Mouse (Mus musculus): Measurements from ENCODE around the gene Gstm7. TPM values are rescaled to one million over a fixed set of nuclear protein-coding genes. Genes with fewer than 3 reads are reported as not detected.
"Not testable (repeated sequence)": the region's sequence is repeated elsewhere in the genome, so short reads cannot be mapped to it uniquely, and the experiment has no call there.

The Gstm7 gene
- polyA plus RNA-seq (2015; fragmentation: Nextera tagmentation; extraction: Ambion mirVana): 28.8 and 38.6 TPM in 2 replicates

DNA sequence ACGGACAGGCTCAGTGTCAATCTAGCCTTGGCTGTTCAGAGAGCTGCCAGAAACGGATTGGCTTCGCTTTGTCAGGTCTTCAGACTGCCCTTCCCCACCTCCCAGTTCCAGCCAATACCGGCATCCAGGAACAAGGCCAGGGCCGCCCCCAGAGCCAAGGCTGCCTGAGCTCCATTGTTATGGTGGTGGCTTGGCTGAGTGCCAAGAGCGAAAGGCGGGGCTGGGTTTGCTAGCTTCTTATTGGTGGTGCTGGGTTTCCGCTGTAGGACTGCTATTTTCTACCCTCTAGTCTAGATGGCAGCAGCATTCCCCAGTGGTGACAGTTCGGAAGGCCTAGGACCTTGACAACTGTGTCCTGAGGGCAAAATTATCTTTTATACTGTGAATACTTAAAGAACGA, at the start of gene Gstm7:
TSS of gene Gstm7 (minus strand) at position 148 of the 400 bp plus-strand sequence.
- Histone ChIP-seq H3K4me2 (peak within 1 kb of the TSS; percentile 53), H3K4me3 (replicated peaks) (peak within 1 kb of the TSS; percentile 35), H3K36me3 (replicated peaks) (no peaks in the 10 kb centered on the region), H3K9me3 (replicated peaks) (no peaks in the 10 kb centered on the region), H3K9ac (no peak within 1 kb of the TSS), H3K4me1 (replicated peaks) (peaks cover 9% of the 10 kb centered on the region; the same call in 1 of the 2 replicates), H3K27me3 (no peaks in the 10 kb centered on the region), H3K27ac (replicated peaks) (peak within 1 kb of the TSS; percentile 55)
- 8% methylated on average over 10 of the region's 10 CpGs for WGBS (ENCODE audit: insufficient replicate concordance)
- ATAC-seq (ENCODE audit: insufficient read depth): peak; percentile 89

DNA sequence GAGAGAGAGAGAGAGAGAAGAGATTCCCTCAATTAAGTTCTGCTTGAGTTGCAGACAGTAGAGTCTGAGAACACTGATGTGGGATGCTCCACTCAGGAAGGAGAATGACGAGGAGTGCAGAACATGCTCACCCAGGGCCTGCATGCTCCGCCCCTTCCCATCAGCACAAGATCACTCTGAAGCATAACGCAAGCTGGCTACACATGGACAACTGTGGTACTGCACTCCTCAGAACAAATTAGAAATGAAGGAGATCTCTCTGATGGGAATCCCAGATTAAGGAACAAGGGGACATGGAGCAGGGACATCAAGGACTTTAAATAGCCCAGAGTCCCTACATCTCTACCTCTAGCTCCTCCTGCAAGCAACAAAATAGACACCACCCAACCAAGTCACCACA, 49.6 kb upstream of the Gstm7 start:
- Histone ChIP-seq H3K27ac (replicated peaks) (no peak overlapping the region), H3K4me2 (no peak overlapping the region), H3K27me3 (no peaks in the 10 kb centered on the region), H3K9me3 (replicated peaks) (no peaks in the 10 kb centered on the region), H3K4me1 (replicated peaks) (peaks cover 5% of the 10 kb centered on the region), H3K4me3 (replicated peaks) (no peak overlapping the region), H3K36me3 (replicated peaks) (no peaks in the 10 kb centered on the region), H3K9ac (no peak overlapping the region)
- ATAC-seq (ENCODE audit: insufficient read depth): no peak; the same call in 1 of the 2 replicates
- WGBS (ENCODE audit: insufficient replicate concordance): 53% methylated on average over 3 of the region's 3 CpGs

DNA sequence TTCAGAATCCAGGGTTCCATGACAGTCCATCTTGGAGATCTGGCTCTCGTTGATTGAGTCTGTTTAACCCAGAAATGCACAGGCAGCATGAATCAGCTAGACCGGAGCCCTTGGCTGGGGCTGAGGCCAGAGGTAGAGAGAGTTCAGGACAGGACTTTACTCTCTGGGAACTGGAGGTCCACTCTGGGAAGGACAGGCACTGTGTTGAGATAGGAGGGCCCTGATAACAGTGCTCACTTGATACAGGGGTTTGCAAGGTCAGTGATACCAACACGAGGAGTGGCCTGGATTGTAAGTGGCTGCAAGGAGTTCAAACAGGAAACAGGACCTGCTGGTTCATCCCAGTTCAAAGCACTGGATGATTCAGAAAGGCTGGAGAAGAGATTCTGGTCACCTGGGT, 46.1 kb upstream of the Gstm7 start:
- Histone ChIP-seq H3K9ac (no peak overlapping the region), H3K4me2 (no peak overlapping the region), H3K9me3 (replicated peaks) (no peaks in the 10 kb centered on the region), H3K27me3 (no peaks in the 10 kb centered on the region), H3K27ac (replicated peaks) (no peak overlapping the region), H3K36me3 (replicated peaks) (no peaks in the 10 kb centered on the region), H3K4me3 (replicated peaks) (no peak overlapping the region), H3K4me1 (replicated peaks) (peaks cover 8% of the 10 kb centered on the region)
- WGBS (ENCODE audit: insufficient replicate concordance): 41% methylated on average over 3 of the region's 3 CpGs
- ATAC-seq (ENCODE audit: insufficient read depth): peak; percentile 25; the same call in 1 of the 2 replicates

DNA sequence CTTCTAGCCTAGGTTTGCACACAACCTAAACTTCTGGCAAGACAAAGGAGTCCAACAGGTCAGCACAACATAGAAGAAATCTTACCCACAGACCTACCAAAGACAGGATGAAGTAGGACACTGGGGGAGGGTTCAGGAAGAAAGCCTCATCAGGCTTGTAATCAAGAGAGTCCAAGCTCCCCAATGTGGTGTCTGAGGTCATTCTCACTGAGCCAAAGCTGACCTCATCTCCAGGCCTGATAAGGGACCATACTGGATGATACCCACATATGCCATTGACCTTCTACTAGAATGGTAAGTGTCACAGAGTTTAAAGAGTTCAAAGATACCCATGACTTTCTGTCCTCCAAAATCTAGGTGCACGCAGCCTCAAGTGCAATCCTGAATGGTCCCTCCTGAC, 42.6 kb upstream of the Gstm7 start:
- no peaks in the 10 kb centered on the region for H3K27me3 ChIP-seq
- no peaks in the 10 kb centered on the region for H3K36me3 ChIP-seq (replicated peaks)
- H3K4me2 ChIP-seq: no peak overlapping the region
- H3K4me3 ChIP-seq (replicated peaks): no peak overlapping the region
- no peak overlapping the region for H3K9ac ChIP-seq
- no peak for ATAC-seq (ENCODE audit: insufficient read depth)
- no peaks in the 10 kb centered on the region for H3K9me3 ChIP-seq (replicated peaks)
- H3K4me1 ChIP-seq (replicated peaks): peaks cover 5% of the 10 kb centered on the region; the same call in 1 of the 2 replicates
- H3K27ac ChIP-seq (replicated peaks): no peak overlapping the region
- WGBS (ENCODE audit: insufficient replicate concordance): 77% methylated on average over 1 of the region's 1 CpGs

DNA sequence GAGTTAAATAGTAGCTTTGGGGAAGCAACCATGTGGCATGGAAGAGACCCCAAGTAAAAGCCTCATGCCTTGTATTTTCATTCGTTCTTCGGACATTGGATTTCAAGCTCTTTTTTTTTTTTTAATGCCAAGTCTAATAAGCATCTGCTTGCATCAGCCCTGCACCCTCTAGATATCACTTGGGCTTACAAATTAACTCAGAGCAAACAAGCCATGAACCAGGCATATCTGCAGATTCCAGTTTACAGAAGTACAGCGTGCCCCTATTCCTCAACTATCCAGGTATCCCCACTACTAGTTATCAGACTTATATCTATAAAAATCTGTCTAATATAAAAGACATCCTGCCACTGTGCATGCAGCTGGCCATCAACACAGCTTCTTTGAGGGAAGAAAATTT, 40.5 kb upstream of the Gstm7 start:
- no peak overlapping the region for H3K27ac ChIP-seq (replicated peaks)
- H3K4me2 ChIP-seq: no peak overlapping the region
- H3K4me3 ChIP-seq (replicated peaks): no peak overlapping the region
- WGBS (ENCODE audit: insufficient replicate concordance): 54% methylated on average over 3 of the region's 3 CpGs
- peaks cover 11% of the 10 kb centered on the region; the same call in 1 of the 2 replicates for H3K4me1 ChIP-seq (replicated peaks)
- ATAC-seq (ENCODE audit: insufficient read depth): no peak
- H3K9ac ChIP-seq: no peak overlapping the region
- H3K27me3 ChIP-seq: no peaks in the 10 kb centered on the region
- H3K9me3 ChIP-seq (replicated peaks): no peaks in the 10 kb centered on the region
- no peaks in the 10 kb centered on the region for H3K36me3 ChIP-seq (replicated peaks)

DNA sequence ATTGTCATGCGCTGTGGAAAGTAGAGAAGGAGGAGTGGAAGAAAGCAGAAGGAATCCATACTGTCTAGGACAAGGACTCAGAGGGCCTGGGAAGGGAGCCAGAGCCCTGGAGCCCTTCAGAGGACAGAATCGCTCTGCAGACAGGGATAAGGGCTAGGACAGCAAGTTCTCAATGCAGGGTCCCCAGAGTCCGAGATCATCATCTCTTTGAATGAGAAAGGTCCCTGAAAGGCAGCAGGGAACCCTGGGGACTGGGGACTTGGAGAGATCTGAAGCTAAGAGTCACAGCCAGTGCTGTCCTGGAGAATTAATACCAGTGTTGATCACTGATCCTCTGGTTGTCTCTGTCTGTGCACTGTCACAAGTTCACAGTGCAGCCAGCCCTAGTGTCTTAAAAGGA, 39.5 kb upstream of the Gstm7 start:
- WGBS (ENCODE audit: insufficient replicate concordance): 41% methylated on average over 3 of the region's 3 CpGs
- H3K27ac ChIP-seq (replicated peaks); ATAC-seq (ENCODE audit: insufficient read depth); H3K9ac ChIP-seq; H3K27me3 ChIP-seq; H3K4me3 ChIP-seq (replicated peaks); H3K9me3 ChIP-seq (replicated peaks); H3K4me2 ChIP-seq; H3K36me3 ChIP-seq (replicated peaks): not testable (repeated sequence)
- H3K4me1 ChIP-seq (replicated peaks): peaks cover 11% of the 10 kb centered on the region; the same call in 1 of the 2 replicates

DNA sequence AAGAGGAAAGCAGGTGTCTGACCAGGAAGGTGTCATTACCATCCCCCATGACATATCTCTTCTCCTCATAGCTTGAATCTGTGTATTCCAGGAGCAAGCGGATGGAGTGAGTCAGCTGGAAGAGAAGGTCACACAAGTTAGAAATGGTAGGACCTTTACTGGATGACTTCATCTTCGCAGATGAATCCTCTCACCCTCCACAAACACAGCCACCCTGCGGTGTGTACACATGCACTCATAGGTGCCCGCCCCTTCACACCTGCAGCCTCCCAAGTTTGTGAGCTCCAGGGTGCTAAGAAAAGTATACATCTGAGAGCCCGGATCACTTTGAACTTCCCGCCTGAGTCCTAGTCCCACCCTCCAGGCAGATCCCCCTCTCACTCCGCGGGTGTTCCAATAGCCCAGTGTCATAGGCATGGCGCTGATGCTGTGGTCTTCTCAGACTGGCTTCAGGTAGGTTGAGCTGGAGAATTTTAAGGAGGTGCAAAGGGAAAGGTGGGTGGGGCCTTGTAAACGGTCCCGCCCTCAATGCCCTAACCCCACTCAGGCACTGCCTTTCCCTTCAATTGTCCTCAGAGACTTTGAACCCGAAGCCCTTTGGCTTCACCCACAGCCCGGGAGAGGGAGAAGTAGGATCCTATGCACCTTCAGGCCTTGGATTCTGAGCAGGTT, 37.2 kb upstream of the Gstm7 start, which contains the start of gene Gstm3:
TSS of gene Gstm3 (minus strand) at position 560 of the 672 bp plus-strand sequence.
- Histone ChIP-seq H3K36me3 (replicated peaks) (no peaks in the 10 kb centered on the region), H3K27ac (replicated peaks) (no peak within 1 kb of the TSS), H3K9ac (no peak within 1 kb of the TSS), H3K27me3 (no peaks in the 10 kb centered on the region), H3K4me1 (replicated peaks) (peaks cover 26% of the 10 kb centered on the region), H3K4me2 (no peak within 1 kb of the TSS), H3K4me3 (replicated peaks) (no peak within 1 kb of the TSS), H3K9me3 (replicated peaks) (no peaks in the 10 kb centered on the region)
- ATAC-seq (ENCODE audit: insufficient read depth): peak; percentile 35; the same call in 1 of the 2 replicates
- WGBS (ENCODE audit: insufficient replicate concordance): 44% methylated on average over 13 of the region's 13 CpGs

DNA sequence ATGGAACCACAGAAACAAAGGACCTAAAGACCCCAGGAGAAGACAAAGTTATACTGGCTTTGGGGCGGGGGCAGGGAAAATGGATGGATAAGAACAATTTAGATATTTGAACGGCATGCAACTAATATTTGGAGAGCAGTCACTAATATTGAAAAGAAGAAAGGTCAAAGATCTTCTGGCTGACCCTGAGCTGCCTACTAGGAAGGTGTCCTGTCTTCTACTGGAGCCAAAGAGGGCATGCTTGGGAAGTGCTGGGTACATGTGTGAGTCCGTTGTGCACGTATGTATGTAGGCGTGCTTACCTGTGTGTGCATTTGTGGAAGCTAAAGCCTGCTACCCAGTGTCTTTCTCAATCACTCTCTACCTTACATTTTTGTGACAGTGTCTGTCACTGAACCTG, 35.0 kb upstream of the Gstm7 start:
- no peak for ATAC-seq (ENCODE audit: insufficient read depth)
- Histone ChIP-seq H3K4me2 (no peak overlapping the region), H3K4me3 (replicated peaks) (no peak overlapping the region), H3K36me3 (replicated peaks) (no peaks in the 10 kb centered on the region), H3K9me3 (replicated peaks) (no peaks in the 10 kb centered on the region), H3K27ac (replicated peaks) (no peak overlapping the region), H3K9ac (no peak overlapping the region), H3K4me1 (replicated peaks) (peaks cover 24% of the 10 kb centered on the region), H3K27me3 (no peaks in the 10 kb centered on the region)
- 76% methylated on average over 5 of the region's 5 CpGs for WGBS (ENCODE audit: insufficient replicate concordance)

DNA sequence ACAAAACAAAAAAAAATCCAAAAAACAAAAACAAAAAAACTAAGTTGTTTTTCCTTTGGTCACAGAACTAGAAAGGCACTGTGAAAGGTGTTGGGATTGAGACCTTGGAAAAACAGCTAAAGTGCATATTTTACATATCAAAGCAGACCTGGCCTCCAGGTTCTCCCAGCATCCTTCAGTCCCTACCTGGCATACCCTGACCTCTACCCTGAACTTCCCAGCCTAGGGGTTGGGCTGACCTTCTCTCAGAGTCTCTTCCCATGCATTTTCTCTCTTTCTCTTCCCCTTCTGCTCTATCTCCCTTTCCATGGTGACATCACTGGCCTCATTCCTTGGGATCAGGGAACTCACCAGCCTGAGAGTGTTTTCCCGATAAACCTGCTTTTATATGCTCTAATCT, 34.0 kb upstream of the Gstm7 start:
- Histone ChIP-seq H3K9me3 (replicated peaks) (no peaks in the 10 kb centered on the region), H3K4me1 (replicated peaks) (peaks cover 24% of the 10 kb centered on the region), H3K4me2 (no peak overlapping the region), H3K4me3 (replicated peaks) (no peak overlapping the region), H3K27me3 (no peaks in the 10 kb centered on the region), H3K9ac (no peak overlapping the region), H3K27ac (replicated peaks) (no peak overlapping the region), H3K36me3 (replicated peaks) (no peaks in the 10 kb centered on the region)
- WGBS (ENCODE audit: insufficient replicate concordance): 62% methylated on average over 1 of the region's 1 CpGs
- no peak for ATAC-seq (ENCODE audit: insufficient read depth)

DNA sequence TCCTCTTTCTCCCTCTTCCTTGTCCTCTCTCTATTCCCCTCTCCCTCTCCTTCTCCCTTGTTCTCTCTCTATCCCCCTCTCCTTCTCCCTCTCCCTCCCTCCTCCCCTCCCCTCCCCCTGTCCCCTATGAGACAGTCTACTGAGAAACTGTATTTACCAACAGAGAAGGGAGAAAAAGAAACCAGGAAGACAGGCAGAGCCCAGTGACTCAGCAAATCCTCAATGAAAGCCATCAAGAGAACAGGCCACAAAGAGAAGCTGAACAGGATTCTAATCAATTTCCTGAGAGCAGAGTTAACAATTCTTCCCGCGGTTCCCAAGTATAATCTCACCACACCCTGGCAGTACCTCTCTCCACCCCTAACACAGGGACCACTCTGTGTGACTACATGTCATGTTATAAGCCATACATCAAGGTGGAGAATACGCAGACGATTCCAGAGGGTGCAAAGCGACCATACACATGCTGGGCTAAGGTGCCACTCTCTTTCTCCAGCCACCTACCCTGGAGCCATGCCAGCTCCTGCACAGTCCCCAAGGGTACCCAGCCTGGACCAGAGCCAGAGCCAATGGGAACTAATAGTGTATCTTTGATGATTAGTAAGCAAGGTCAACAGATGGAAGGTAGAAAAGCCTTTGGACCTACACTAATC, 33.2 kb upstream of the Gstm7 start:
- Histone ChIP-seq H3K27ac (replicated peaks) (no peak overlapping the region), H3K27me3 (no peaks in the 10 kb centered on the region), H3K4me1 (replicated peaks) (peaks cover 24% of the 10 kb centered on the region), H3K4me2 (peak overlapping the region; percentile 32; the same call in 1 of the 2 replicates), H3K9me3 (replicated peaks) (no peaks in the 10 kb centered on the region), H3K36me3 (replicated peaks) (no peaks in the 10 kb centered on the region), H3K4me3 (replicated peaks) (no peak overlapping the region), H3K9ac (no peak overlapping the region)
- 0 out of 2 replicates have a peak, but pooled peaks have one; percentile 18 for ATAC-seq (ENCODE audit: insufficient read depth)
- 29% methylated on average over 5 of the region's 5 CpGs for WGBS (ENCODE audit: insufficient replicate concordance)

DNA sequence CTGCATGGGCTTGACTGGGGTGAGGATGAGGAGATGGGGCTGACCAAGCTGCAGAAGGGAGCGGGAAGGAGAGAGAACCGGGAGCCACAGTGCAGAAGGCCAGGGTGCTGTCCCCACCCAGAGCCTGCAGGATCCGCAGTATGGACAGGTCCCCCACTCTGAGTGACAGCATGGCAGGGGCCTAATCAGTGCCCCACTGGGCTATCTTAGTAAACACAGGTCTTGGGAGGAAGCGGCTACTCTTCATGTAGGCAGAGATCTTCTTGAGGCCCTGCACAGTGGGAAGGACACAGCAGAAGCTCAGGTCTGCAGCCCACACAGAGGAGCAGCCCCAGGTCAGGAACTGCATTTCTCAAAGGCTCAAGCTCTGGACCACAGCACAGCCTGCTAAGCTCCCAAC, 32.4 kb upstream of the Gstm7 start:
- H3K9me3 ChIP-seq (replicated peaks): no peaks in the 10 kb centered on the region
- no peaks in the 10 kb centered on the region for H3K27me3 ChIP-seq
- peaks cover 20% of the 10 kb centered on the region for H3K4me1 ChIP-seq (replicated peaks)
- H3K27ac ChIP-seq (replicated peaks): no peak overlapping the region
- no peak overlapping the region; the same call in 1 of the 2 replicates for H3K4me2 ChIP-seq
- no peak overlapping the region for H3K9ac ChIP-seq
- 25% methylated on average over 4 of the region's 4 CpGs for WGBS (ENCODE audit: insufficient replicate concordance)
- no peak overlapping the region for H3K4me3 ChIP-seq (replicated peaks)
- no peaks in the 10 kb centered on the region for H3K36me3 ChIP-seq (replicated peaks)
- ATAC-seq (ENCODE audit: insufficient read depth): peak; percentile 42; the same call in 1 of the 2 replicates
